Mouse (Mus musculus): ENCODE data around the gene Anapc1. TPM values are rescaled to one million over a fixed set of nuclear protein-coding genes. Genes with fewer than 3 reads are reported as not detected.
A peak's percentile ranks its signal among the peaks of the same experiment; 100 is the strongest.
"Not testable (repeated sequence)": the region's sequence is repeated elsewhere in the genome, so short reads cannot be mapped to it uniquely, and the experiment has no call there.

Gene Anapc1
- polyA plus RNA-seq, 1 experiment from 2014 or later: 55.4 TPM

GRCm38 (mm10) chr2:128697047-128697446 lies 9.9 kb upstream of the Anapc1 start:
- Histone ChIP-seq H3K9ac (no peak overlapping the region), H3K27ac (replicated peaks) (no peak overlapping the region), H3K9me3 (replicated peaks) (no peaks in the 10 kb centered on the region), H3K4me1 (peaks cover 12% of the 10 kb centered on the region; the same call in 1 of the 2 replicates), H3K4me3 (replicated peaks) (no peak overlapping the region), H3K27me3 (no peaks in the 10 kb centered on the region), H3K4me2 (replicated peaks) (no peak overlapping the region), H3K36me3 (no peaks in the 10 kb centered on the region)
- ATAC-seq (ENCODE audit: insufficient number of reproducible peaks, low FRiP score, low TSS enrichment, low read depth): no peak
- WGBS: 80% methylated on average over 1 of the region's 1 CpGs

GRCm38 (mm10) chr2:128696426-128696825 lies 9.2 kb upstream of the Anapc1 start:
- Histone ChIP-seq H3K36me3 (no peaks in the 10 kb centered on the region), H3K4me3 (replicated peaks) (no peak overlapping the region), H3K27ac (replicated peaks) (no peak overlapping the region), H3K9me3 (replicated peaks) (no peaks in the 10 kb centered on the region), H3K9ac (no peak overlapping the region), H3K27me3 (no peaks in the 10 kb centered on the region), H3K4me2 (replicated peaks) (no peak overlapping the region), H3K4me1 (peaks cover 12% of the 10 kb centered on the region; the same call in 1 of the 2 replicates)
- ATAC-seq (ENCODE audit: insufficient number of reproducible peaks, low FRiP score, low TSS enrichment, low read depth): no peak
- 71% methylated on average over 3 of the region's 3 CpGs for WGBS

GRCm38 (mm10) chr2:128694548-128694947 lies 7.4 kb upstream of the Anapc1 start:
- H3K4me3 ChIP-seq (replicated peaks): no peak overlapping the region
- H3K4me1 ChIP-seq: 0 out of 2 replicates have a peak, but pooled peaks cover 4% of the 10 kb centered on the region
- H3K27ac ChIP-seq (replicated peaks): no peak overlapping the region
- H3K9me3 ChIP-seq (replicated peaks): no peaks in the 10 kb centered on the region
- no peak overlapping the region for H3K9ac ChIP-seq
- no peak for ATAC-seq (ENCODE audit: insufficient number of reproducible peaks, low FRiP score, low TSS enrichment, low read depth)
- no peaks in the 10 kb centered on the region for H3K36me3 ChIP-seq
- H3K4me2 ChIP-seq (replicated peaks): no peak overlapping the region
- no peaks in the 10 kb centered on the region for H3K27me3 ChIP-seq

DNA sequence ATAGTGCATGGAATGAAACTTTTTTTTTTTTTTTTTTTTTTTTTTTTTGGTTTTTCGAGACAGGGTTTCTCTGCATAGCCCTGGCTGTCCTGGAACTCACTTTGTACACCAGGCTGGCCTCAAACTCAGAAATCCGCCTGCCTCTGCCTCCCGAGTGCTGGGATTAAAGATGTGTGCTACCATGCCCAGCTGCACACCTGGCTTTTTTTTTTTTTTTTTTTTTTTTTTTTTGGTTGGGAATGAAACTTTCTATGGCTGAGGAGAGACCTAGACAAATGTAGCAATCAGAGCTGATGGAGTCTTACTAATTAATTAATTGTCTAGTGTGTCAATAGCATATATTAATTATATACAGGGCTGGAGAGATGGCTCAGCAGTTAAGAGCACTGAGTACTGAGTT lies 6.6 kb upstream of the Anapc1 start:
- H3K27me3 ChIP-seq; ATAC-seq (ENCODE audit: insufficient number of reproducible peaks, low FRiP score, low TSS enrichment, low read depth); H3K9ac ChIP-seq; H3K4me1 ChIP-seq; H3K4me2 ChIP-seq (replicated peaks); H3K27ac ChIP-seq (replicated peaks); H3K36me3 ChIP-seq; H3K9me3 ChIP-seq (replicated peaks); H3K4me3 ChIP-seq (replicated peaks): not testable (repeated sequence)
- WGBS: 86% methylated on average over 3 of the region's 3 CpGs

- H3K9ac ChIP-seq: no peak overlapping the region
- no peak overlapping the region for H3K4me3 ChIP-seq (replicated peaks)
- H3K4me1 ChIP-seq: 0 out of 2 replicates have a peak, but pooled peaks cover 4% of the 10 kb centered on the region
- H3K9me3 ChIP-seq (replicated peaks): no peaks in the 10 kb centered on the region
- no peaks in the 10 kb centered on the region for H3K36me3 ChIP-seq
- H3K27me3 ChIP-seq: no peaks in the 10 kb centered on the region
- ATAC-seq (ENCODE audit: insufficient number of reproducible peaks, low FRiP score, low TSS enrichment, low read depth): no peak
- no peak overlapping the region for H3K4me2 ChIP-seq (replicated peaks)
- no peak overlapping the region for H3K27ac ChIP-seq (replicated peaks)
- WGBS: 72% methylated on average over 4 of the region's 4 CpGs
Measured at GRCm38 (mm10) chr2:128693236-128693635, 6.0 kb upstream of the Anapc1 start.

- Histone ChIP-seq H3K27ac (replicated peaks) (no peak overlapping the region), H3K4me3 (replicated peaks) (no peak overlapping the region), H3K9ac (no peak overlapping the region), H3K27me3 (no peaks in the 10 kb centered on the region), H3K4me2 (replicated peaks) (no peak overlapping the region), H3K4me1 (peaks cover 7% of the 10 kb centered on the region; the same call in 1 of the 2 replicates), H3K36me3 (no peaks in the 10 kb centered on the region), H3K9me3 (replicated peaks) (no peaks in the 10 kb centered on the region)
- 71% methylated on average over 10 of the region's 10 CpGs for WGBS
- ATAC-seq (ENCODE audit: insufficient number of reproducible peaks, low FRiP score, low TSS enrichment, low read depth): no peak
Measured at GRCm38 (mm10) chr2:128692771-128693170, 5.6 kb upstream of the Anapc1 start.

DNA sequence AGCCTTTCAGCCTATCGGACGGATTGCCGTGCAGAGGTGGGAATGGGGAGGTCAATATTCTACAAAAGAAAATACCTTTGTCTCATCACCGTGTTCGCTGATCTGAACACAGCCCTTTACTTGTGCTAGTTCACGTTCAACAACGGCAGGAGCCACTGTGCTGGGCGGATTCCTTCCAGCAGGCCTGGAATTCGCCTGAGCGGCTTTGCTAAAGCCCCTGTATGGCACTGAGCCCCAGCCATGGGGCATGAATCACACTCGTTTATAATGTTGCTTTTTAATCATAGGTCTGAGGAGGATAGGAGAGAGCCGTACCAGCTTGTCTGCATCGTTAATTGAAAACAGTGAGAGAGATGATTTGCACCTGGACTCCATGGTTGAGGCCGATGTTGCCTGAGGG lies 5.1 kb upstream of the Anapc1 start:
- no peak overlapping the region for H3K4me2 ChIP-seq (replicated peaks)
- H3K4me1 ChIP-seq: peaks cover 6% of the 10 kb centered on the region; the same call in 1 of the 2 replicates
- no peak overlapping the region for H3K9ac ChIP-seq
- no peaks in the 10 kb centered on the region for H3K27me3 ChIP-seq
- H3K9me3 ChIP-seq (replicated peaks): no peaks in the 10 kb centered on the region
- peak; percentile 48; the same call in 1 of the 2 replicates for ATAC-seq (ENCODE audit: insufficient number of reproducible peaks, low FRiP score, low TSS enrichment, low read depth)
- no peak overlapping the region for H3K27ac ChIP-seq (replicated peaks)
- WGBS: 43% methylated on average over 14 of the region's 14 CpGs
- no peaks in the 10 kb centered on the region for H3K36me3 ChIP-seq
- H3K4me3 ChIP-seq (replicated peaks): no peak overlapping the region

DNA sequence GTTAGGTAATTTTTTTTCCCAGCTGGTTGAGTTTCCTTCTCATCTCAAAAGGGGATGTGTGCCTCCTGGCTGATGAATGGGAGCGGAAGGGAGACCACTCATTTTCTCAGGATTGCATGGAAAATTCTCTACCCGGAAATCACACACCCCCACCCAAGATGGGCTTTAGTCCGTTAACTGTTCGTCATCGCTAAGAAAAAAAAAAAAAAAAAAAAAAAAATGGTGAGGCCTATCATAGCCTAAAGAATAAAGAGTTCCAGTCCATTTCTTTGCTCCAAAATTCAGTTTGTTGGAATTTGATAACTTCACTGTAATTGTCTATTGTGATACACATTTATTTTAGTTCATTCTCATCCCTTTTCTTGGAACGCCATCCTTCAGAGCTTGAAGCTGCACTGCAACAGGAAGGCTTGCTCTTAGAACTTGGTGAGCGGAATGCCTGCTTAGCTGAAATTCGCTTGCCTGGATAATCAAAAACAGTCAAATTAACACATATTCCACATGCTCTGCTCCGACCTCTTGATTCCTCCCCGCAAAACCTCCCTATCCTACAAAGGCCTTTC lies 448 bp upstream of the Anapc1 start:
- H3K36me3 ChIP-seq: peaks cover 16% of the 10 kb centered on the region
- no peaks in the 10 kb centered on the region for H3K27me3 ChIP-seq
- H3K4me2 ChIP-seq (replicated peaks): peak overlapping the region; percentile 63
- peak overlapping the region; percentile 78 for H3K4me3 ChIP-seq (replicated peaks)
- 39% methylated on average over 10 of the region's 10 CpGs for WGBS
- no peaks in the 10 kb centered on the region for H3K9me3 ChIP-seq (replicated peaks)
- H3K9ac ChIP-seq: no peak overlapping the region
- peak; percentile 78 for ATAC-seq (ENCODE audit: insufficient number of reproducible peaks, low FRiP score, low TSS enrichment, low read depth)
- H3K27ac ChIP-seq (replicated peaks): peak overlapping the region; percentile 93
- peaks cover 18% of the 10 kb centered on the region for H3K4me1 ChIP-seq

- Histone ChIP-seq H3K9me3 (replicated peaks) (no peaks in the 10 kb centered on the region), H3K4me1 (peaks cover 5% of the 10 kb centered on the region), H3K9ac (no peak overlapping the region), H3K36me3 (peaks cover 67% of the 10 kb centered on the region), H3K4me3 (replicated peaks) (no peak overlapping the region), H3K27me3 (no peaks in the 10 kb centered on the region), H3K4me2 (replicated peaks) (no peak overlapping the region), H3K27ac (replicated peaks) (no peak overlapping the region)
- 65% methylated on average over 4 of the region's 4 CpGs for WGBS
- no peak for ATAC-seq (ENCODE audit: insufficient number of reproducible peaks, low FRiP score, low TSS enrichment, low read depth)
Measured at GRCm38 (mm10) chr2:128680661-128681060, 6.5 kb downstream of the Anapc1 start.

DNA sequence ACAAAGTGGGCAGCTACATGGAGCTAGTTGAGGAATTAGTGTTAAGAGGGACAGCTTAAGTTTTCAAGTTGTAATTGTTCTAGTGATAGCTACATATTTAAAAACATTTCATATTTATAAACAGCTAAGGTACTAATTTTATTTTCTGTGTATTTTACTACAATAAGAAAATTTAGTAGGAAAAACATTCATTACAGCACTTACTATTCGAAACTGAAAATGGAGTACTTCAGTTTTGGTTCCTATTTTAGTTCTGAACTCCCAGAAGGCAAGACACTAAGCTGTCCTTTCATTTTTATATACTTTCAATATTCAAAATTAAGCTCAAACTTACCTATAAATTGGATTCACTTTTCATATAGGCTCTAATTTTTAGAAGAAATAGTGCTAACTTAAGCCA lies 66.6 kb downstream of the Anapc1 start:
- no peaks in the 10 kb centered on the region for H3K9me3 ChIP-seq (replicated peaks)
- H3K4me3 ChIP-seq (replicated peaks): no peak overlapping the region
- no peak overlapping the region for H3K27ac ChIP-seq (replicated peaks)
- H3K4me1 ChIP-seq: no peaks in the 10 kb centered on the region
- WGBS: 92% methylated on average over 1 of the region's 1 CpGs
- no peaks in the 10 kb centered on the region for H3K27me3 ChIP-seq
- no peak for ATAC-seq (ENCODE audit: insufficient number of reproducible peaks, low FRiP score, low TSS enrichment, low read depth)
- H3K9ac ChIP-seq: no peak overlapping the region
- no peak overlapping the region for H3K4me2 ChIP-seq (replicated peaks)
- peaks cover 81% of the 10 kb centered on the region for H3K36me3 ChIP-seq

DNA sequence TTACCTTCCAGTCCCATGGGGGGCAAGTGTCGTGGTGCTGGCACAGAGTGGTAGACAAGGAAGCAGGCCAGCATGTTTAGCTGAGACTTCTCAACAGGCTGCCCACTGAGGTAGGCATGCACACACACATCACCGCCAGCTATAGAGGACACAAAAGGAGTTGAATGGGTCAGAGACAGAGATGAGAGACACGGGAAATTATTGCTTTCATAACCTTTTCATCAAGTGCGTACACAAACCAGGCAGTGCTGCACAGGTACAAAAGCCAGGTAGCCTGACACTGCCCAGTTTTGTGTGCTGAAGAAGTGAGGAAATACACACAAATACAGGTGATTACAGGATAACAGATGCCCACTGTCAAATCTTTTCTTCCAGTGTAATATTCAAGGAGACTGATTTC lies 71.8 kb downstream of the Anapc1 start:
- Histone ChIP-seq H3K4me1 (no peaks in the 10 kb centered on the region), H3K27ac (replicated peaks) (no peak overlapping the region), H3K9me3 (replicated peaks) (no peaks in the 10 kb centered on the region), H3K27me3 (no peaks in the 10 kb centered on the region), H3K4me3 (replicated peaks) (no peak overlapping the region), H3K36me3 (peaks cover 88% of the 10 kb centered on the region), H3K9ac (no peak overlapping the region), H3K4me2 (replicated peaks) (no peak overlapping the region)
- no peak for ATAC-seq (ENCODE audit: insufficient number of reproducible peaks, low FRiP score, low TSS enrichment, low read depth)
- 90% methylated on average over 4 of the region's 4 CpGs for WGBS

DNA sequence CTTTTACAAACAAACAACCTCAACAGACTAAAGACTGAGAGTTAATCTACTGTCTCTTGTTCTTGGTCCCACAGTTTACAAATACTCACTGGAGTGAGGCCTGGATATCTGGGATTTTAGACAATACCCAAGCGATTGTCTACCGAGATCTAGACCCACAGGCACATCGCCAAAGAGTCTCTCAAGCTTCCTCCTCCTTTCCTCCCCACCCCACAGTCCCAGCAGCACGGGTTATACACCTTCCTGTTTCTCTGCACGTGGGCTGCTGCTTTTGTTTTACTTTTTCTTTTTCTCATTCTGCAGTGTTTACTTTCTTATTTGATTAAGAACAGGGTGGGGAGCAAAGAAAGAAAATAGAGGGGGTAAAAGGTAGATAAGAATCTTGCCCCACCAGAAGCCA lies 73.8 kb downstream of the Anapc1 start:
- 79% methylated on average over 5 of the region's 5 CpGs for WGBS
- Histone ChIP-seq H3K36me3 (peaks cover 73% of the 10 kb centered on the region), H3K4me3 (replicated peaks) (no peak overlapping the region), H3K27ac (replicated peaks) (no peak overlapping the region), H3K4me2 (replicated peaks) (no peak overlapping the region), H3K9me3 (replicated peaks) (no peaks in the 10 kb centered on the region), H3K9ac (no peak overlapping the region), H3K27me3 (no peaks in the 10 kb centered on the region), H3K4me1 (no peaks in the 10 kb centered on the region)
- ATAC-seq (ENCODE audit: insufficient number of reproducible peaks, low FRiP score, low TSS enrichment, low read depth): no peak

All from embryonic facial prominence, embryonic 15.5 days (tissue).